Mouse (Mus musculus) MEL (cell line): ENCODE data around the gene Nell2. TPM values are rescaled to one million over a fixed set of nuclear protein-coding genes. Genes with fewer than 3 reads are reported as not detected.
A peak's percentile ranks its signal among the peaks of the same experiment; 100 is the strongest.

ENCODE experiments used
- DNase-seq: peaks from one replicate; pipeline ENCODE4 v3.0.0; 2011; ENCODE audit warnings: low read depth, low spot score
- H3K27ac ChIP-seq: 2 replicates; pipeline ENCODE4 v1.5.1; 2012; ENCODE audit warnings: low read depth, mild to moderate bottlenecking, control low read depth, low read length, moderate library complexity; ENCODE audit not compliant: control insufficient read depth
- H3K27me3 ChIP-seq, 2 experiments: fragments of 150-350 bp in 1 of 2; sonication (generic) in 1 of 2; 2 replicates each; pipeline ENCODE4 v1.6.1; 2012; ENCODE audit warnings: low read length in 2 of 2, mild to moderate bottlenecking in 2 of 2, improper control_type of control experiment in 1 of 2, moderate library complexity in 1 of 2; ENCODE audit not compliant: insufficient read depth in 2 of 2, control insufficient read depth in 1 of 2
- H3K36me3 ChIP-seq, 2 experiments: 2 replicates each; pipeline ENCODE4 v1.6.1; 2012 to 2014; ENCODE audit warnings: low read length in 2 of 2, improper control_type of control experiment in 1 of 2, inconsistent platforms in 1 of 2, mild to moderate bottlenecking in 1 of 2; ENCODE audit not compliant: insufficient read depth in 2 of 2, control insufficient read depth in 1 of 2
- H3K4me1 ChIP-seq, 2 experiments: fragments of 150-350 bp in 1 of 2; sonication (generic) in 1 of 2; 2 replicates each; pipeline ENCODE4 v1.6.1; 2012; ENCODE audit warnings: low read length in 2 of 2, improper control_type of control experiment in 1 of 2, mild to moderate bottlenecking in 1 of 2; ENCODE audit not compliant: insufficient read depth in 2 of 2, control insufficient read depth in 1 of 2
- H3K4me3 ChIP-seq, 2 experiments: fragments of 150-350 bp in 1 of 2; sonication (generic) in 1 of 2; 2 replicates each; pipeline ENCODE4 v1.5.1; 2012; ENCODE audit warnings: low read depth in 2 of 2, low read length in 2 of 2, mild to moderate bottlenecking in 2 of 2, moderate library complexity in 2 of 2, control low read depth in 1 of 2, improper control_type of control experiment in 1 of 2; ENCODE audit not compliant: control insufficient read depth in 1 of 2, insufficient read depth in 1 of 2
- H3K79me2 ChIP-seq: 2 replicates; pipeline ENCODE4 v1.6.1; 2012; ENCODE audit warnings: mild to moderate bottlenecking, low read length, moderate library complexity; ENCODE audit not compliant: control insufficient read depth, poor library complexity, insufficient read depth
- H3K9ac ChIP-seq: 2 replicates; pipeline ENCODE4 v1.6.1; 2012; ENCODE audit warnings: low read depth, mild to moderate bottlenecking, control low read depth, low read length, moderate library complexity; ENCODE audit not compliant: control insufficient read depth, poor library complexity, severe bottlenecking
- H3K9me3 ChIP-seq: fragments of 150-350 bp; sonication (generic); replicated peaks from 2 replicates; pipeline ENCODE4 v1.6.1; 2012; ENCODE audit warnings: mild to moderate bottlenecking, low read length, improper control_type of control experiment, moderate library complexity; ENCODE audit not compliant: insufficient read depth
- CHD1 ChIP-seq: IDR thresholded peaks from 2 replicates; pipeline ENCODE4 v1.6.1; 2012; ENCODE audit warnings: low read depth, mild to moderate bottlenecking, inconsistent platforms, low read length, improper control_type of control experiment
- CHD2 ChIP-seq: IDR thresholded peaks from 2 replicates; pipeline ENCODE4 v1.6.1; 2011; ENCODE audit warnings: low read length, improper control_type of control experiment
- CTCF ChIP-seq, 3 experiments: IDR thresholded peaks in 2 of 3; conservative IDR thresholded peaks in 1 of 3; 2 replicates each; pipeline ENCODE4 v1.5.1; 2011 to 2012; ENCODE audit warnings: low read length in 3 of 3, low read depth in 2 of 3, mild to moderate bottlenecking in 2 of 3, improper control_type of control experiment in 1 of 3, inconsistent platforms in 1 of 3, mixed read lengths in 1 of 3, moderate library complexity in 1 of 3; ENCODE audit not compliant: control insufficient read depth in 1 of 3, insufficient read depth in 1 of 3, poor library complexity in 1 of 3, severe bottlenecking in 1 of 3
- ELF1 ChIP-seq: IDR thresholded peaks from 2 replicates; pipeline ENCODE4 v1.6.1; 2014; ENCODE audit warnings: low read depth, mild to moderate bottlenecking, inconsistent platforms, low read length, improper control_type of control experiment, moderate library complexity
- GABPA ChIP-seq: IDR thresholded peaks from 2 replicates; pipeline ENCODE4 v1.6.1; 2012; ENCODE audit warnings: low read depth, mild to moderate bottlenecking, inconsistent platforms, low read length, improper control_type of control experiment, moderate library complexity
- HCFC1 ChIP-seq: IDR thresholded peaks from 2 replicates; pipeline ENCODE4 v1.6.1; 2012; ENCODE audit warnings: low read depth, mild to moderate bottlenecking, inconsistent platforms, low read length, improper control_type of control experiment, moderate library complexity
- MAFK ChIP-seq: IDR thresholded peaks from 2 replicates; pipeline ENCODE4 v1.6.1; 2011; ENCODE audit warnings: low read depth, mild to moderate bottlenecking, low read length, improper control_type of control experiment, borderline replicate concordance
- MAX ChIP-seq: IDR thresholded peaks from 2 replicates; pipeline ENCODE4 v1.6.1; 2011; ENCODE audit warnings: low read length, improper control_type of control experiment
- MAZ ChIP-seq: IDR thresholded peaks from 2 replicates; pipeline ENCODE4 v1.6.1; 2012; ENCODE audit warnings: low read depth, mild to moderate bottlenecking, inconsistent platforms, low read length, improper control_type of control experiment
- MXI1 ChIP-seq: IDR thresholded peaks from 2 replicates; pipeline ENCODE4 v1.6.1; 2011; ENCODE audit warnings: mild to moderate bottlenecking, low read depth, low read length, improper control_type of control experiment
- MYB ChIP-seq: IDR thresholded peaks from 2 replicates; pipeline ENCODE4 v1.6.1; 2011; ENCODE audit warnings: mild to moderate bottlenecking, low read depth, low read length, improper control_type of control experiment
- MYC ChIP-seq: IDR thresholded peaks from 2 replicates; pipeline ENCODE4 v1.6.1; 2011; ENCODE audit warnings: low read depth, mild to moderate bottlenecking, low read length, improper control_type of control experiment, moderate library complexity
- NELFE ChIP-seq: IDR thresholded peaks from 2 replicates; pipeline ENCODE4 v1.6.1; 2011; ENCODE audit warnings: low read depth, low read length, improper control_type of control experiment
- NRF1 ChIP-seq: IDR thresholded peaks from 2 replicates; pipeline ENCODE4 v1.6.1; 2014; ENCODE audit warnings: low read depth, mild to moderate bottlenecking, inconsistent platforms, low read length, improper control_type of control experiment, moderate library complexity; ENCODE audit not compliant: poor library complexity, insufficient read depth, severe bottlenecking
- POLR2AphosphoS5 ChIP-seq: IDR thresholded peaks from 2 replicates; pipeline ENCODE4 v1.6.1; 2012; ENCODE audit warnings: low read depth, borderline replicate concordance, mild to moderate bottlenecking, inconsistent platforms, low read length, moderate library complexity, mixed read lengths
- RAD21 ChIP-seq: IDR thresholded peaks from 2 replicates; pipeline ENCODE4 v1.6.1; 2011; ENCODE audit warnings: mild to moderate bottlenecking, low read depth, low read length, improper control_type of control experiment
- RCOR1 ChIP-seq: IDR thresholded peaks from 2 replicates; pipeline ENCODE4 v1.6.1; 2012; ENCODE audit warnings: low read depth, mild to moderate bottlenecking, inconsistent platforms, low read length, improper control_type of control experiment
- SMC3 ChIP-seq: IDR thresholded peaks from 2 replicates; pipeline ENCODE4 v1.6.1; 2011; ENCODE audit warnings: low read depth, low read length, improper control_type of control experiment
- USF1 ChIP-seq: IDR thresholded peaks from 2 replicates; pipeline ENCODE4 v1.6.1; 2014; ENCODE audit warnings: low read depth, mild to moderate bottlenecking, inconsistent platforms, low read length, improper control_type of control experiment, moderate library complexity
- USF2 ChIP-seq, 2 experiments: IDR thresholded peaks; 2 replicates each; pipeline ENCODE4 v1.6.1; 2011 to 2012; ENCODE audit warnings: improper control_type of control experiment in 2 of 2, low read length in 2 of 2, borderline replicate concordance in 1 of 2, inconsistent platforms in 1 of 2, low read depth in 1 of 2, mild to moderate bottlenecking in 1 of 2; ENCODE audit not compliant: insufficient read depth in 1 of 2
- ZKSCAN1 ChIP-seq: IDR thresholded peaks from 2 replicates; pipeline ENCODE4 v1.6.1; 2012; ENCODE audit warnings: low read depth, mild to moderate bottlenecking, inconsistent platforms, low read length, improper control_type of control experiment, moderate library complexity
- ZMIZ1 ChIP-seq: IDR thresholded peaks from 2 replicates; pipeline ENCODE4 v1.6.1; 2012; ENCODE audit warnings: low read depth, mild to moderate bottlenecking, inconsistent platforms, low read length, improper control_type of control experiment, moderate library complexity
- ZNF384 ChIP-seq: IDR thresholded peaks from 2 replicates; pipeline ENCODE4 v1.6.1; 2012; ENCODE audit warnings: low read depth, mild to moderate bottlenecking, inconsistent platforms, low read length, improper control_type of control experiment
- polyA plus RNA-seq, 2 experiments: library from polyadenylated mRNA; stranded (reverse) in 1 of 2; unstranded in 1 of 2; fragments of >175 nt in 1 of 2; fragments of >200 nt in 1 of 2; gene quantifications; 2 replicates each; pipeline versions ENCODE4 v1.2.1 to v1.2.4; 2012; ENCODE audit warnings: low replicate concordance in 2 of 2, low read depth in 1 of 2; ENCODE audit not compliant: insufficient read length in 2 of 2, insufficient read depth in 1 of 2, missing spikeins in 1 of 2
- total RNA-seq: library from RNA; depleted of rRNA; stranded (reverse); fragments of 300-350 nt; gene quantifications from 2 replicates; pipeline ENCODE4 v1.2.3, GENCODE M21; 2012

Nell2 gene
- total and polyA plus RNA-seq, 3 experiments = not detected

- H3K79me2 ChIP-seq = no peaks in the 10 kb centered on the region
- H3K4me3 ChIP-seq = no peak overlapping the region
- no peak for DNase-seq
- TF ChIP-seq MAX = no peak
- TF ChIP-seq MXI1 = no peak
- no peak for TF ChIP-seq ELF1
- TF ChIP-seq NELFE = no peak
- no peak for TF ChIP-seq HCFC1
- TF ChIP-seq CHD1 = no peak
- no peak for TF ChIP-seq CHD2
- no peak for TF ChIP-seq GABPA
- TF ChIP-seq CTCF (IDR thresholded peaks at IDR 0.05 in 2 of 3, conservative IDR thresholded peaks at IDR 0.05 in 1 of 3; ENCODE audit: control insufficient read depth in 1 of 3, insufficient read depth in 1 of 3, low read depth in 2 of 3, low read length in 3 of 3, poor library complexity in 1 of 3, severe bottlenecking in 1 of 3) = no peak
- no peak for TF ChIP-seq MYB
- no peak for TF ChIP-seq SMC3
- TF ChIP-seq MAFK = no peak
- no peak for TF ChIP-seq POLR2AphosphoS5
- TF ChIP-seq NRF1 = no peak
- H3K36me3 ChIP-seq = no peaks in the 10 kb centered on the region
- H3K9ac ChIP-seq = no peak overlapping the region
- H3K27me3 ChIP-seq = no peaks in the 10 kb centered on the region
- no peak overlapping the region for H3K27ac ChIP-seq
- no peaks in the 10 kb centered on the region for H3K9me3 ChIP-seq
- no peaks in the 10 kb centered on the region for H3K4me1 ChIP-seq
Observed at GRCm38 (mm10) chr15:95231171-95231570, 297.2 kb downstream of the Nell2 start.

GRCm38 (mm10) chr15:95216640-95217365 is 311.6 kb downstream of the Nell2 start:
- TF ChIP-seq USF1 = no peak
- no peak for TF ChIP-seq GABPA
- TF ChIP-seq, all 39 proteins: peak for 0
- H3K27ac ChIP-seq = no peak overlapping the region
- DNase-seq = no peak
- no peaks in the 10 kb centered on the region for H3K79me2 ChIP-seq
- no peaks in the 10 kb centered on the region; the same call in 1 of the 2 replicates for H3K9me3 ChIP-seq
- H3K4me1 ChIP-seq = no peaks in the 10 kb centered on the region
- no peaks in the 10 kb centered on the region for H3K36me3 ChIP-seq
- no peaks in the 10 kb centered on the region; a peak in 1 of 4 replicates for H3K27me3 ChIP-seq
- H3K9ac ChIP-seq = no peak overlapping the region
- H3K4me3 ChIP-seq = no peak overlapping the region

GRCm38 (mm10) chr15:95210551-95210950 is 317.8 kb downstream of the Nell2 start:
- peak; percentile 9 for DNase-seq
- H3K79me2 ChIP-seq = no peaks in the 10 kb centered on the region
- TF ChIP-seq POLR2AphosphoS5 (no peak), MAZ (no peak), SMC3 (no peak), HCFC1 (no peak), RAD21 (no peak), GABPA (no peak), CHD1 (no peak), NRF1 (no peak), ZMIZ1 (no peak), ZNF384 (no peak), MYC (no peak), RCOR1 (no peak), ZKSCAN1 (no peak), CTCF (IDR thresholded peaks at IDR 0.05 in 2 of 3, conservative IDR thresholded peaks at IDR 0.05 in 1 of 3; ENCODE audit: control insufficient read depth in 1 of 3, insufficient read depth in 1 of 3, low read depth in 2 of 3, low read length in 3 of 3, poor library complexity in 1 of 3, severe bottlenecking in 1 of 3) (no peak), CHD2 (no peak), USF1 (no peak), MXI1 (no peak), MYB (no peak), USF2 (IDR thresholded peaks at IDR 0.05; ENCODE audit: borderline replicate concordance in 1 of 2, insufficient read depth in 1 of 2, low read depth in 1 of 2, low read length in 2 of 2) (no peak)
- no peaks in the 10 kb centered on the region for H3K4me1 ChIP-seq
- no peaks in the 10 kb centered on the region for H3K36me3 ChIP-seq
- H3K4me3 ChIP-seq = no peak overlapping the region
- H3K9me3 ChIP-seq = no peaks in the 10 kb centered on the region; the same call in 1 of the 2 replicates
- no peaks in the 10 kb centered on the region for H3K27me3 ChIP-seq
- no peak overlapping the region for H3K27ac ChIP-seq
- H3K9ac ChIP-seq = no peak overlapping the region
